Mouse (Mus musculus): ENCODE measurements around the gene Prom2.

DNA sequence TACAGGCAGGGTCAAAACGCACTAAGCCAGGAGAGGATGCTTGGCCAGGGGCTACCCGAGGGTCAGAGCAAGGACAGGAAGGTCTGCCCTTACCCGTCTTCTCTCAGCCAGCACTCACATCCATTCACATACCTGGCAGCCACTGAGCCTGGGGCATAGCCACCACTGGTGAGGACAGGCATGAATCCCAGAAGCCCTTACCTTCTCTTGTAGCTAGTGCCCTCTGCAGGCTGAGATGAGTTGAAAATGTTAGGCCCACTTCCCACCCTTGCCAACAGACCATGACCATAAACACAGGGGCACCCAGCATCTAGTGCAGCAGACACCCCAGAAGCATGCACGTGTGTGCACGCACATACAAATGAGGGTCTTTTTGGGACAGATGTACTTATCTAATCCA lies 9.8 kb upstream of the Prom2 start:
- TF ChIP-seq UBTF (IDR thresholded peaks at IDR 0.05; ENCODE audit: borderline replicate concordance, insufficient read depth, low read depth, low read length) (no peak), SMC3 (IDR thresholded peaks at IDR 0.05; ENCODE audit: low read depth, low read length) (peak; percentile 46; the same call in 1 of the 2 replicates), TCF12 (IDR thresholded peaks at IDR 0.05; ENCODE audit: low read depth, low read length) (no peak), POLR2A (IDR thresholded peaks at IDR 0.05; ENCODE audit: control insufficient read depth in 1 of 2, insufficient read depth in 1 of 2, low read depth in 1 of 2, low read length in 2 of 2, poor library complexity in 1 of 2) (no peak), MXI1 (IDR thresholded peaks at IDR 0.05; ENCODE audit: low read depth, low read length) (no peak), CTCF (IDR thresholded peaks at IDR 0.05 in 2 of 3, conservative IDR thresholded peaks at IDR 0.05 in 1 of 3; ENCODE audit: control insufficient read depth in 1 of 3, insufficient read depth in 1 of 3, low read depth in 2 of 3, low read length in 3 of 3, poor library complexity in 1 of 3, severe bottlenecking in 1 of 3) (peak; percentile 8 to 43 (median 14); a peak in 2 of 6 replicates), GATA1 (IDR thresholded peaks at IDR 0.05; ENCODE audit: low read depth, low read length) (no peak), EP300 (IDR thresholded peaks at IDR 0.05; ENCODE audit: low read depth in 1 of 2, low read length in 2 of 2) (no peak), NRF1 (IDR thresholded peaks at IDR 0.05; ENCODE audit: insufficient read depth, low read depth, low read length, poor library complexity, severe bottlenecking) (no peak)

All from MEL (cell line).